Mouse (Mus musculus): ENCODE data around the gene Commd9.

- TF ChIP-seq CTCF (IDR thresholded peaks at IDR 0.05; ENCODE audit: control insufficient read depth, insufficient read depth, insufficient replicate concordance, low read depth, low read length) (no peak), POLR2A (IDR thresholded peaks at IDR 0.05; ENCODE audit: control insufficient read depth, low read depth, low read length) (no peak)
Observed at GRCm38 (mm10) chr2:101881471-101882162, 4.4 kb upstream of the Commd9 start.
